Mouse (Mus musculus) ES-E14 (cell line): ENCODE results near the gene Dclk2.

Experiments used
- CHD2 ChIP-seq: IDR thresholded peaks from 2 replicates; pipeline ENCODE4 v1.6.1; 2014; ENCODE audit warnings: mild to moderate bottlenecking, low read depth, low read length, inconsistent platforms
- HCFC1 ChIP-seq: IDR thresholded peaks from 2 replicates; pipeline ENCODE4 v1.6.1; 2012; ENCODE audit warnings: low read length, inconsistent platforms, borderline replicate concordance; ENCODE audit not compliant: insufficient read depth
- MAFK ChIP-seq: IDR thresholded peaks from 2 replicates; pipeline ENCODE4 v1.6.1; 2014; ENCODE audit warnings: mild to moderate bottlenecking, low read depth, low read length, inconsistent platforms; ENCODE audit not compliant: insufficient read depth
- ZC3H11A ChIP-seq: IDR thresholded peaks from 2 replicates; pipeline ENCODE4 v1.6.1; 2012; ENCODE audit warnings: low read depth, mild to moderate bottlenecking, inconsistent platforms, low read length, borderline replicate concordance
- ZNF384 ChIP-seq: IDR thresholded peaks from 2 replicates; pipeline ENCODE4 v1.6.1; 2012; ENCODE audit warnings: low read depth, low read length, inconsistent platforms

- TF ChIP-seq MAFK (no peak), HCFC1 (no peak), CHD2 (no peak), ZC3H11A (no peak), ZNF384 (no peak)
Observed at GRCm38 (mm10) chr3:86759383-86759782, 161.3 kb downstream of the Dclk2 start.
